8 mouse cellular contexts compared by ENCODE assay signal in genomic region chr2:28067821-28068536, GRCm38 (mm10). TPM values are rescaled to one million over a fixed set of nuclear protein-coding genes. Genes with fewer than 3 reads are reported as not detected.
DNase-seq lines count a peak whose midpoint lies in the region; ATAC-seq and TF ChIP-seq lines count a peak whose summit lies in the region.
"Had no signal": no experiment of that assay in that cellular context is flagged by ENCODE, and none has a peak within 500 bp of the region (broad histone marks: within the 10 kb centered on the region; RNA-seq: fewer than 3 reads in every experiment).

No protein-coding gene starts in this region.

- H3K27ac ChIP-seq in limb, embryonic 13.5 days: peak overlapping the region; percentile 22; the same call in 1 of the 2 replicates
- H3K27ac ChIP-seq in limb, embryonic 10.5 days: no peak overlapping the region; the same call in 1 of the 2 replicates
- peak overlapping the region; percentile 50 for H3K27ac ChIP-seq in forebrain, embryonic 12.5 days
- H3K27ac ChIP-seq in liver, embryonic 16.5 days (ENCODE audit: low read length): peak overlapping the region; percentile 97
- H3K27ac ChIP-seq: macrophage had no signal

- no peaks in the 10 kb centered on the region for H3K36me3 ChIP-seq in limb, embryonic 13.5 days
- H3K36me3 ChIP-seq in limb, embryonic 10.5 days: no peaks in the 10 kb centered on the region
- H3K36me3 ChIP-seq in forebrain, embryonic 12.5 days (replicated peaks): no peaks in the 10 kb centered on the region
- no peaks in the 10 kb centered on the region for H3K36me3 ChIP-seq in liver, embryonic 16.5 days (ENCODE audit: control insufficient read depth, insufficient read depth)

- no peak overlapping the region for H3K4me3 ChIP-seq in limb, embryonic 13.5 days
- H3K4me3 ChIP-seq in limb, embryonic 10.5 days: no peak overlapping the region
- no peak overlapping the region for H3K4me3 ChIP-seq in forebrain, embryonic 12.5 days (replicated peaks)
- no peak overlapping the region for H3K4me3 ChIP-seq in liver, embryonic 16.5 days (ENCODE audit: low read depth, low read length)

- no peak overlapping the region for H3K9ac ChIP-seq in limb, embryonic 13.5 days
- H3K9ac ChIP-seq in forebrain, embryonic 12.5 days: no peak overlapping the region
- peak overlapping the region; percentile 27; the same call in 1 of the 2 replicates for H3K9ac ChIP-seq in liver, embryonic 16.5 days (ENCODE audit: low read depth, low read length)

- ATAC-seq in limb, embryonic 13.5 days (ENCODE audit: low FRiP score, low read depth): no peak
- ATAC-seq in forebrain, embryonic 12.5 days (ENCODE audit: low FRiP score): no peak; the same call in 1 of the 2 replicates
- peak; percentile 64 for ATAC-seq in liver, embryonic 16.5 days (ENCODE audit: low read depth)

- peaks cover 10% of the 10 kb centered on the region; the same call in 1 of the 2 replicates for H3K4me1 ChIP-seq in limb, embryonic 13.5 days
- peaks cover 2% of the 10 kb centered on the region; the same call in 1 of the 2 replicates for H3K4me1 ChIP-seq in limb, embryonic 10.5 days
- H3K4me1 ChIP-seq in forebrain, embryonic 12.5 days: peaks cover 9% of the 10 kb centered on the region
- H3K4me1 ChIP-seq in liver, embryonic 16.5 days (ENCODE audit: control insufficient read depth, low read depth, low read length): peaks cover 58% of the 10 kb centered on the region

- no peak for TF ChIP-seq CTCF in brain, embryonic 14.5 days (IDR thresholded peaks at IDR 0.05; ENCODE audit: borderline replicate concordance, extremely low read depth, insufficient read depth, insufficient read length)

- 90% methylated on average over 2 of the region's 2 CpGs for WGBS in limb, embryonic 13.5 days
- WGBS in limb, embryonic 10.5 days: 92% methylated on average over 2 of the region's 2 CpGs
- 93% methylated on average over 2 of the region's 2 CpGs for WGBS in forebrain, embryonic 12.5 days
- WGBS in liver, embryonic 16.5 days (ENCODE audit: insufficient replicate concordance): 67% methylated on average over 2 of the region's 2 CpGs

- no peak overlapping the region for H3K4me2 ChIP-seq in limb, embryonic 13.5 days (replicated peaks)
- no peak overlapping the region for H3K4me2 ChIP-seq in forebrain, embryonic 12.5 days
- H3K4me2 ChIP-seq in liver, embryonic 16.5 days (ENCODE audit: low read depth, low read length): no peak overlapping the region

- no peaks in the 10 kb centered on the region for H3K27me3 ChIP-seq in limb, embryonic 13.5 days
- H3K27me3 ChIP-seq in limb, embryonic 10.5 days (ENCODE audit: low read depth, poor library complexity, severe bottlenecking): no peaks in the 10 kb centered on the region
- no peaks in the 10 kb centered on the region for H3K27me3 ChIP-seq in forebrain, embryonic 12.5 days
- no peaks in the 10 kb centered on the region for H3K27me3 ChIP-seq in liver, embryonic 16.5 days (ENCODE audit: control insufficient read depth, insufficient read depth, low read depth, low read length)

- no peak for DNase-seq in limb, embryonic 10.5 days (ENCODE audit: low spot score)
- peak; percentile 34 for DNase-seq in brain, embryonic 14.5 days (ENCODE audit: low read depth)
- DNase-seq in urinary bladder, postnatal 10 days (ENCODE audit: low spot score): no peak
- DNase-seq in urinary bladder, adult 18-20 months (ENCODE audit: low spot score in 2 of 2): no peak

- TF ChIP-seq POLR2A in brain, embryonic 14.5 days (IDR thresholded peaks at IDR 0.05; ENCODE audit: borderline replicate concordance, extremely low read depth, insufficient read depth, insufficient read length, poor library complexity, severe bottlenecking): no peak

- H3K9me3 ChIP-seq in limb, embryonic 13.5 days: no peaks in the 10 kb centered on the region
- no peaks in the 10 kb centered on the region for H3K9me3 ChIP-seq in limb, embryonic 10.5 days (replicated peaks)
- no peaks in the 10 kb centered on the region for H3K9me3 ChIP-seq in forebrain, embryonic 12.5 days
- H3K9me3 ChIP-seq in liver, embryonic 16.5 days (replicated peaks; ENCODE audit: control insufficient read depth, low read length): no peaks in the 10 kb centered on the region

RNA-seq across cellular contexts. Expression of gene Fcnb, which starts 16.7 kb away (rescaled TPM):
- polyA plus RNA-seq in limb, embryonic 13.5 days (2015; fragmentation: Nextera tagmentation; extraction: Ambion mirVana): not detected in 2 replicates
- 0.19 TPM in 1 of 2 replicates, not detected in the other for polyA plus RNA-seq in limb, embryonic 10.5 days (2016; fragmentation: Nextera tagmentation; extraction: Ambion mirVana)
- polyA plus RNA-seq in brain, embryonic 14.5 days (2012; rRNA removed): 0.14 and 0.24 TPM in 2 replicates
- 0.29 TPM in 1 of 2 replicates, not detected in the other for polyA plus RNA-seq in forebrain, embryonic 12.5 days (2016; fragmentation: Nextera tagmentation; extraction: Ambion mirVana)
- 66.0 and 66.9 TPM in 2 replicates for polyA plus RNA-seq in liver, embryonic 16.5 days (2015; fragmentation: Nextera tagmentation; extraction: Ambion mirVana)

Comparison
In these comparisons a context has a peak if more than half of its experiments do, and no peak if none do; other contexts are left out.
1. RNA of gene Fcnb, which starts 16.7 kb away (polyA plus RNA-seq): 66.0 to 66.9 TPM in liver, embryonic 16.5 days; 0.29 TPM in forebrain, embryonic 12.5 days, 0.19 TPM in limb, embryonic 10.5 days, not detected in limb, embryonic 13.5 days and 0.14 to 0.24 TPM in brain, embryonic 14.5 days; every median in the first group is over 10 times any median in the second.